Mouse (Mus musculus): Measurements from ENCODE around the gene Atxn1.

DNA sequence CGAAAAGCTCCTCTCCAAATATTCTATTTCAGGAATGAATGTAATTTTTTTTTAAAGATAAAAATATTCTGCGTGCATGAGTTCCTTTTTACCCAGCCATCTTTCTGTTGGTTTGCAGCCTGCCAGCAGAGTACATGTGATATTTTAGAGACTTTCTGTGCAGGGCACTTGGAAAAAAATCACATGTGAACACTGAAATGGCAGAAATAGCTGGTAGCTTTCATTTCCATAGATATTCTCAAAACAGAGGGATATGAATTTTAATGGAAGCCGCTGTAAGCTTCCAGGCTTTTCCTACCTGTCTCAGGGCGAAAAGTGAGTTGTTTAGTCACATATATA is 142.3 kb downstream of the Atxn1 start:
- TF ChIP-seq CTCF (IDR thresholded peaks at IDR 0.05) (no peak), EP300 (IDR thresholded peaks at IDR 0.05) (no peak)

Data from lung, postnatal 0 days (tissue).